8 mouse cellular contexts compared by ENCODE assay signal in genomic region chr7:29213675-29214082, GRCm38 (mm10). TPM values are rescaled to one million over a fixed set of nuclear protein-coding genes. Genes with fewer than 3 reads are reported as not detected.
DNase-seq lines count a peak whose midpoint lies in the region; ATAC-seq lines count a peak whose summit lies in the region.

Gene Catsperg1, minus strand, starts transcription at chr7:29214035.

- H3K36me3 ChIP-seq in heart, embryonic 10.5 days: peaks cover 4% of the 10 kb centered on the region; the same call in 1 of the 2 replicates
- H3K36me3 ChIP-seq in intestine, embryonic 15.5 days: no peaks in the 10 kb centered on the region
- no peaks in the 10 kb centered on the region for H3K36me3 ChIP-seq in midbrain, embryonic 11.5 days (ENCODE audit: control insufficient read depth, insufficient read depth, low read length)

- peaks cover 14% of the 10 kb centered on the region for H3K4me1 ChIP-seq in heart, embryonic 10.5 days
- H3K4me1 ChIP-seq in intestine, embryonic 15.5 days (replicated peaks): peaks cover 11% of the 10 kb centered on the region; the same call in 1 of the 2 replicates
- no peaks in the 10 kb centered on the region for H3K4me1 ChIP-seq in midbrain, embryonic 11.5 days (ENCODE audit: control insufficient read depth, insufficient read depth, low read length)

- no peak within 1 kb of the TSS for H3K9ac ChIP-seq in intestine, embryonic 15.5 days
- no peak within 1 kb of the TSS for H3K9ac ChIP-seq in midbrain, embryonic 11.5 days (ENCODE audit: low read length)

- peaks cover 10% of the 10 kb centered on the region; the same call in 1 of the 2 replicates for H3K9me3 ChIP-seq in heart, embryonic 10.5 days
- H3K9me3 ChIP-seq in intestine, embryonic 15.5 days: no peaks in the 10 kb centered on the region
- H3K9me3 ChIP-seq in midbrain, embryonic 11.5 days (ENCODE audit: control insufficient read depth, low read length): no peaks in the 10 kb centered on the region

- peak; percentile 80 for DNase-seq in heart, embryonic 10.5 days (ENCODE audit: low spot score)
- no peak for DNase-seq in heart, adult 18-20 months
- DNase-seq in embryo, embryonic 11 days: peak; percentile 85
- DNase-seq in midbrain, embryonic 11.5 days (ENCODE audit: low spot score, missing footprints): peak; percentile 97
- DNase-seq in adrenal gland, postnatal 36 days: no peak
- no peak for DNase-seq in heart, adult 11 months

- WGBS in heart, embryonic 10.5 days: 3% methylated on average over 20 of the region's 20 CpGs
- WGBS in intestine, embryonic 15.5 days: 4% methylated on average over 20 of the region's 20 CpGs
- WGBS in midbrain, embryonic 11.5 days: 3% methylated on average over 20 of the region's 20 CpGs

- peak; percentile 26 for ATAC-seq in intestine, embryonic 15.5 days
- ATAC-seq in midbrain, embryonic 11.5 days (ENCODE audit: low FRiP score): peak; percentile 86
- ATAC-seq in granulocyte monocyte progenitor cell, adult 5-6 weeks (replicated peaks; ENCODE audit: poor library complexity, severe bottlenecking): no peak

- peak within 1 kb of the TSS; percentile 39; the same call in 1 of the 2 replicates for H3K4me3 ChIP-seq in heart, embryonic 10.5 days
- 0 out of 2 replicates have a peak within 1 kb of the TSS, but pooled peaks have one; percentile 43 for H3K4me3 ChIP-seq in intestine, embryonic 15.5 days (replicated peaks)
- H3K4me3 ChIP-seq in midbrain, embryonic 11.5 days (ENCODE audit: low read depth, low read length): peak within 1 kb of the TSS; percentile 14; the same call in 1 of the 2 replicates

- H3K4me2 ChIP-seq in intestine, embryonic 15.5 days (replicated peaks): peak within 1 kb of the TSS; percentile 61
- peak within 1 kb of the TSS; percentile 37 for H3K4me2 ChIP-seq in midbrain, embryonic 11.5 days

- H3K27ac ChIP-seq in heart, embryonic 10.5 days: no peak within 1 kb of the TSS
- H3K27ac ChIP-seq in intestine, embryonic 15.5 days: no peak within 1 kb of the TSS
- no peak within 1 kb of the TSS for H3K27ac ChIP-seq in midbrain, embryonic 11.5 days (ENCODE audit: low read depth, low read length)

- peaks cover 21% of the 10 kb centered on the region for H3K27me3 ChIP-seq in heart, embryonic 10.5 days (ENCODE audit: insufficient read depth, poor library complexity, severe bottlenecking)
- no peaks in the 10 kb centered on the region for H3K27me3 ChIP-seq in intestine, embryonic 15.5 days (replicated peaks)
- H3K27me3 ChIP-seq in midbrain, embryonic 11.5 days (ENCODE audit: control insufficient read depth, insufficient read depth, low read length): peaks cover 12% of the 10 kb centered on the region

RNA-seq across cellular contexts. Expression of gene Catsperg1, which starts in this region (rescaled TPM):
- polyA plus RNA-seq in heart, embryonic 10.5 days (2016; fragmentation: Nextera tagmentation; extraction: Ambion mirVana): 0.14 and 0.59 TPM in 2 replicates
- under 1 TPM in 1 of 2 experiments, not detected in 1; 0.89 TPM for total RNA-seq in heart, adult 18-20 months (2021)
- polyA plus RNA-seq in intestine, embryonic 15.5 days (2015; fragmentation: Nextera tagmentation; extraction: Ambion mirVana): 0.81 and 0.99 TPM in 2 replicates
- polyA plus RNA-seq in midbrain, embryonic 11.5 days (2014; fragmentation: Nextera tagmentation; extraction: Ambion mirVana): 0.36 and 1.2 TPM in 2 replicates
- 0.49 TPM in 1 of 2 replicates, not detected in the other for total RNA-seq in granulocyte monocyte progenitor cell, adult 5-6 weeks (2014; fragmentation: Nextera tagmentation)
- total RNA-seq in granulocyte monocyte progenitor cell, adult 5-6 weeks (2017): 0.26 TPM in 1 of 2 replicates, not detected in the other
- under 1 TPM; 0.23 to 0.69 TPM for total RNA-seq in adrenal gland, postnatal 36 days (2021)

Comparison
In these comparisons a context has a peak if more than half of its experiments do, and no peak if none do; other contexts are left out.
1. Peak in DNase-seq and H3K4me3 ChIP-seq in heart, embryonic 10.5 days; RNA of the gene not detected or under 1 TPM.
2. Peak in ATAC-seq, H3K4me3 ChIP-seq and H3K4me2 ChIP-seq in intestine, embryonic 15.5 days; RNA of the gene not detected or under 1 TPM.
3. DNase-seq: peak in embryo, embryonic 11 days (single experiment) and midbrain, embryonic 11.5 days (single experiment); none in heart, adult 18-20 months (0 of 2), adrenal gland, postnatal 36 days (0 of 2) and heart, adult 11 months (single experiment).
4. Peak in every context shown above with its lines, with median percentiles within 50 percentile points of each other: H3K4me3 ChIP-seq.